Mouse (Mus musculus) stomach, postnatal 0 days (tissue): ENCODE data around the gene Strip1. TPM values are rescaled to one million over a fixed set of nuclear protein-coding genes. Genes with fewer than 3 reads are reported as not detected.

ENCODE experiments used
- ATAC-seq: fragments of 200-750 bp; cut with Nextera tagmentation; 2 replicates; pipeline ENCODE4 v1.8.0; 2017; ENCODE audit not compliant: low FRiP score, low TSS enrichment
- DNase-seq: peaks from one replicate; pipeline ENCODE4 v3.0.0-alpha.2; 2016; ENCODE audit warnings: low spot score
- H3K27ac ChIP-seq: fragments of 300-500 bp; sonication (generic); replicated peaks from 2 replicates; pipeline ENCODE4 v1.5.1; 2014; ENCODE audit warnings: mild to moderate bottlenecking, control low read depth
- H3K27me3 ChIP-seq: fragments of 300-500 bp; sonication (generic); 2 replicates; pipeline ENCODE4 v1.6.1; 2014; ENCODE audit warnings: low read length; ENCODE audit not compliant: control insufficient read depth, insufficient read depth
- H3K36me3 ChIP-seq: fragments of 300-500 bp; sonication (generic); 2 replicates; pipeline ENCODE4 v1.6.1; 2014; ENCODE audit warnings: low read length, mixed read lengths; ENCODE audit not compliant: control insufficient read depth, insufficient read depth
- H3K4me1 ChIP-seq: fragments of 300-500 bp; sonication (generic); replicated peaks from 2 replicates; pipeline ENCODE4 v1.6.1; 2014; ENCODE audit warnings: antibody characterized with exemption; ENCODE audit not compliant: control insufficient read depth, insufficient read depth
- H3K4me2 ChIP-seq: fragments of 300-500 bp; sonication (generic); replicated peaks from 2 replicates; pipeline ENCODE4 v1.6.1; 2014; ENCODE audit warnings: low read depth, mild to moderate bottlenecking, control low read depth, moderate library complexity
- H3K4me3 ChIP-seq: fragments of 300-500 bp; sonication (generic); 2 replicates; pipeline ENCODE4 v1.5.1; 2014; ENCODE audit warnings: low read depth, low read length, control low read depth
- H3K9ac ChIP-seq: fragments of 300-500 bp; sonication (generic); 2 replicates; pipeline ENCODE4 v1.6.1; 2014; ENCODE audit warnings: mild to moderate bottlenecking, low read length, control low read depth, mixed read lengths
- H3K9me3 ChIP-seq: fragments of 300-500 bp; sonication (generic); 2 replicates; pipeline ENCODE4 v1.6.1; 2016; ENCODE audit warnings: low read length; ENCODE audit not compliant: control insufficient read depth
- CTCF ChIP-seq: IDR thresholded peaks from 2 replicates; pipeline ENCODE4 v1.5.1; 2016; ENCODE audit warnings: antibody characterized with exemption, low read depth, mild to moderate bottlenecking, moderate library complexity
- EP300 ChIP-seq: optimal IDR thresholded peaks from 2 replicates; pipeline ENCODE3; 2016; ENCODE audit warnings: antibody characterized with exemption
- WGBS: fragments of 180-500 bp; shearing (Covaris S2); extraction: QIAGEN DNeasy Blood & Tissue Kit; methylation state at CpG from one replicate; pipeline ENCODE4 v1.1.7; 2014; 5-methylcytosine and 5-hydroxymethylcytosine counted together
- polyA plus RNA-seq: library from polyadenylated mRNA; unstranded; fragments of >200 nt; fragmentation: Nextera tagmentation; extraction: Ambion mirVana; gene quantifications from 2 replicates; pipeline ENCODE4 v1.2.1, GENCODE M21; 2015

Strip1 gene
- polyA plus RNA-seq, 1 experiment from 2014 or later, result 25.4 TPM

- TF ChIP-seq CTCF, result no peak
- TF ChIP-seq EP300, result no peak
- H3K27me3 ChIP-seq, result no peaks in the 10 kb centered on the region
- no peak overlapping the region for H3K27ac ChIP-seq
- DNase-seq (no peak), ATAC-seq (no peak)
- H3K9ac ChIP-seq, result no peak overlapping the region
- no peaks in the 10 kb centered on the region for H3K4me1 ChIP-seq
- no peak overlapping the region for H3K4me3 ChIP-seq
- no peaks in the 10 kb centered on the region for H3K9me3 ChIP-seq
- peaks cover 35% of the 10 kb centered on the region for H3K36me3 ChIP-seq
- WGBS, result 96% methylated on average over 1 of the region's 1 CpGs
- H3K4me2 ChIP-seq, result no peak overlapping the region
These were observed 33.1 kb upstream of the Strip1 start for GRCm38 (mm10) chr3:107664641-107665040.

GRCm38 (mm10) chr3:107659000-107659399, 27.5 kb upstream of the Strip1 start:
- 80% methylated on average over 1 of the region's 1 CpGs for whole genome bisulfite sequencing
- Histone ChIP-seq H3K27ac (no peak overlapping the region), H3K36me3 (0 out of 2 replicates have a peak, but pooled peaks cover 4% of the 10 kb centered on the region), H3K27me3 (no peaks in the 10 kb centered on the region), H3K4me3 (no peak overlapping the region), H3K9me3 (no peaks in the 10 kb centered on the region), H3K9ac (no peak overlapping the region), H3K4me1 (no peaks in the 10 kb centered on the region), H3K4me2 (no peak overlapping the region)
- no peak for TF ChIP-seq EP300
- TF ChIP-seq CTCF, result peak; percentile 58
- ATAC-seq (no peak), DNase-seq (no peak)

- no peaks in the 10 kb centered on the region for H3K27me3 ChIP-seq
- 62% methylated on average over 4 of the region's 4 CpGs for WGBS
- no peak overlapping the region for H3K27ac ChIP-seq
- peak; percentile 55; the same call in 1 of the 2 replicates for ATAC-seq
- no peaks in the 10 kb centered on the region for H3K9me3 ChIP-seq
- no peak overlapping the region for H3K4me2 ChIP-seq
- H3K9ac ChIP-seq, result no peak overlapping the region
- no peak for TF ChIP-seq CTCF
- no peaks in the 10 kb centered on the region for H3K4me1 ChIP-seq
- 0 out of 2 replicates have a peak, but pooled peaks cover 4% of the 10 kb centered on the region for H3K36me3 ChIP-seq
- no peak overlapping the region for H3K4me3 ChIP-seq
- peak; percentile 21 for DNase-seq
These were observed 25.4 kb upstream of the Strip1 start for GRCm38 (mm10) chr3:107656888-107657287.

- DNase-seq, result no peak
- 75% methylated on average over 2 of the region's 2 CpGs for WGBS
- peak; percentile 46; the same call in 1 of the 2 replicates for ATAC-seq
- no peak overlapping the region for H3K4me3 ChIP-seq
- TF ChIP-seq EP300, result no peak
- TF ChIP-seq CTCF, result no peak
- H3K27ac ChIP-seq, result no peak overlapping the region
- H3K9me3 ChIP-seq, result no peaks in the 10 kb centered on the region
- no peak overlapping the region for H3K9ac ChIP-seq
- H3K4me2 ChIP-seq, result no peak overlapping the region
- no peaks in the 10 kb centered on the region for H3K4me1 ChIP-seq
- 0 out of 2 replicates have a peak, but pooled peaks cover 4% of the 10 kb centered on the region for H3K36me3 ChIP-seq
- H3K27me3 ChIP-seq, result no peaks in the 10 kb centered on the region
These were observed 24.7 kb upstream of the Strip1 start for GRCm38 (mm10) chr3:107656151-107656550.

DNA sequence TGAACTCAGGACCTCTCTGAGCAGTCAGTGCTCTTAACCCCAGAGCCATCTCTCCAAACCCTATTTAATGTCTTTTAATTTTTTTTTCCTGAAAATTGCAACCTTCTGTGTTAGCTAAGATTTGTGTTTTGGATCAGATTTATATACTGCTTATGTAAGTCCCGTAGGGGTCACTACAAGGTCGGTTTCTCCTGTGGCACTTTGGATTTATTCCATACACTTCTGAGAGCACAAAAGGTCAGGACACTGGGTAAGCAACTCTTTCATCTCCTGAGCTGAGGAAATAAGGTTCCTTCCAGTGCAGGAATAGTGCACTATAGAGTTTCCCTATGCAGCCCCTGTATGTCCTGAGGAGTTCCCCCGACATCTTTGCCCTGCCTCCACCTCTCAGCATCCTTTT, 24.0 kb upstream of the Strip1 start:
- 0 out of 2 replicates have a peak, but pooled peaks cover 2% of the 10 kb centered on the region for H3K36me3 ChIP-seq
- H3K4me1 ChIP-seq, result no peaks in the 10 kb centered on the region
- 62% methylated on average over 3 of the region's 3 CpGs for WGBS
- no peak overlapping the region for H3K4me2 ChIP-seq
- peak; percentile 33; the same call in 1 of the 2 replicates for ATAC-seq
- no peaks in the 10 kb centered on the region for H3K9me3 ChIP-seq
- H3K9ac ChIP-seq, result no peak overlapping the region
- TF ChIP-seq CTCF, result no peak
- TF ChIP-seq EP300, result no peak
- DNase-seq, result no peak
- H3K27ac ChIP-seq, result no peak overlapping the region
- H3K27me3 ChIP-seq, result no peaks in the 10 kb centered on the region
- no peak overlapping the region for H3K4me3 ChIP-seq

GRCm38 (mm10) chr3:107654861-107655260, 23.4 kb upstream of the Strip1 start:
- no peak for DNase-seq
- no peak for ATAC-seq
- H3K9me3 ChIP-seq, result no peaks in the 10 kb centered on the region
- no peaks in the 10 kb centered on the region for H3K4me1 ChIP-seq
- no peak overlapping the region for H3K27ac ChIP-seq
- H3K27me3 ChIP-seq, result no peaks in the 10 kb centered on the region
- H3K4me2 ChIP-seq, result no peak overlapping the region
- 74% methylated on average over 3 of the region's 3 CpGs for WGBS
- H3K4me3 ChIP-seq, result no peak overlapping the region
- H3K36me3 ChIP-seq, result no peaks in the 10 kb centered on the region
- TF ChIP-seq CTCF (no peak), EP300 (no peak)
- no peak overlapping the region for H3K9ac ChIP-seq
